Mouse (Mus musculus): ENCODE measurements around the gene Gpr4.

The Gpr4 gene

GRCm38 (mm10) chr7:19272173-19272764 lies 59.9 kb downstream of the Gpr4 start:
- no peak for TF ChIP-seq CTCF (conservative IDR thresholded peaks at IDR 0.05; ENCODE audit: low read length)
- TF ChIP-seq NANOG (IDR thresholded peaks at IDR 0.05; ENCODE audit: borderline replicate concordance, low read length): no peak
- TF ChIP-seq POU5F1 (IDR thresholded peaks at IDR 0.05; ENCODE audit: borderline replicate concordance, low read length): no peak
- H3K9me3 ChIP-seq (ENCODE audit: low read length): no peaks in the 10 kb centered on the region
- peaks cover 17% of the 10 kb centered on the region for H3K36me3 ChIP-seq (ENCODE audit: insufficient read depth, low read length)
- H3K4me1 ChIP-seq (replicated peaks; ENCODE audit: low read depth, low read length): peaks cover 36% of the 10 kb centered on the region
- H3K4me3 ChIP-seq (replicated peaks; ENCODE audit: low read length): peak overlapping the region; percentile 99
- H3K27me3 ChIP-seq (ENCODE audit: insufficient read depth, low read length): no peaks in the 10 kb centered on the region

All from E14TG2a.4 (cell line).